Mouse (Mus musculus) liver, embryonic 13.5 days (tissue): ENCODE data around the gene Camta1. TPM values are rescaled to one million over a fixed set of nuclear protein-coding genes. Genes with fewer than 3 reads are reported as not detected.
A peak's percentile ranks its signal among the peaks of the same experiment; 100 is the strongest.

ENCODE experiments used
- ATAC-seq: fragments of 200-750 bp; cut with Nextera tagmentation; 2 replicates; pipeline ENCODE4 v1.8.0; 2017; ENCODE audit warnings: low read depth, mild to moderate bottlenecking, moderate number of reproducible peaks, moderate library complexity
- DNase-seq: peaks from one replicate; pipeline ENCODE4 v3.0.0; 2022
- H3K27ac ChIP-seq: fragments of 300-500 bp; sonication (generic); 2 replicates; pipeline ENCODE4 v1.5.1; 2015; ENCODE audit warnings: moderate library complexity, mild to moderate bottlenecking, inconsistent platforms
- H3K27me3 ChIP-seq: fragments of 300-500 bp; sonication (generic); 2 replicates; pipeline ENCODE4 v1.6.1; 2015; ENCODE audit warnings: mild to moderate bottlenecking, inconsistent platforms
- H3K36me3 ChIP-seq: fragments of 300-500 bp; sonication (generic); 2 replicates; pipeline ENCODE4 v1.6.1; 2015; ENCODE audit warnings: mild to moderate bottlenecking, inconsistent platforms
- H3K4me1 ChIP-seq: fragments of 300-500 bp; sonication (generic); replicated peaks from 2 replicates; pipeline ENCODE4 v1.6.1; 2015; ENCODE audit warnings: inconsistent platforms
- H3K4me2 ChIP-seq: fragments of 300-500 bp; sonication (generic); 2 replicates; pipeline ENCODE4 v1.6.1; 2015; ENCODE audit warnings: inconsistent platforms, mild to moderate bottlenecking, moderate library complexity
- H3K4me3 ChIP-seq: fragments of 300-500 bp; sonication (generic); replicated peaks from 2 replicates; pipeline ENCODE4 v1.5.1; 2015; ENCODE audit warnings: mild to moderate bottlenecking, inconsistent platforms
- H3K9ac ChIP-seq: fragments of 300-500 bp; sonication (generic); 2 replicates; pipeline ENCODE4 v1.6.1; 2015; ENCODE audit warnings: mild to moderate bottlenecking, inconsistent platforms
- H3K9me3 ChIP-seq: fragments of 300-500 bp; sonication (generic); replicated peaks from 2 replicates; pipeline ENCODE4 v1.6.1; 2016; ENCODE audit warnings: inconsistent platforms
- WGBS: fragments of 180-500 bp; shearing (Covaris S2); methylation state at CpG from one replicate; pipeline ENCODE4 v1.1.7; 2015; ENCODE audit not compliant: insufficient replicate concordance; 5-methylcytosine and 5-hydroxymethylcytosine counted together
- polyA plus RNA-seq: library from polyadenylated mRNA; unstranded; fragments of >200 nt; fragmentation: Nextera tagmentation; extraction: Ambion mirVana; gene quantifications from 2 replicates; pipeline ENCODE4 v1.2.1, GENCODE M21; 2015

Gene Camta1
- polyA plus RNA-seq, 1 experiment from 2014 or later = 43.6 TPM

DNA sequence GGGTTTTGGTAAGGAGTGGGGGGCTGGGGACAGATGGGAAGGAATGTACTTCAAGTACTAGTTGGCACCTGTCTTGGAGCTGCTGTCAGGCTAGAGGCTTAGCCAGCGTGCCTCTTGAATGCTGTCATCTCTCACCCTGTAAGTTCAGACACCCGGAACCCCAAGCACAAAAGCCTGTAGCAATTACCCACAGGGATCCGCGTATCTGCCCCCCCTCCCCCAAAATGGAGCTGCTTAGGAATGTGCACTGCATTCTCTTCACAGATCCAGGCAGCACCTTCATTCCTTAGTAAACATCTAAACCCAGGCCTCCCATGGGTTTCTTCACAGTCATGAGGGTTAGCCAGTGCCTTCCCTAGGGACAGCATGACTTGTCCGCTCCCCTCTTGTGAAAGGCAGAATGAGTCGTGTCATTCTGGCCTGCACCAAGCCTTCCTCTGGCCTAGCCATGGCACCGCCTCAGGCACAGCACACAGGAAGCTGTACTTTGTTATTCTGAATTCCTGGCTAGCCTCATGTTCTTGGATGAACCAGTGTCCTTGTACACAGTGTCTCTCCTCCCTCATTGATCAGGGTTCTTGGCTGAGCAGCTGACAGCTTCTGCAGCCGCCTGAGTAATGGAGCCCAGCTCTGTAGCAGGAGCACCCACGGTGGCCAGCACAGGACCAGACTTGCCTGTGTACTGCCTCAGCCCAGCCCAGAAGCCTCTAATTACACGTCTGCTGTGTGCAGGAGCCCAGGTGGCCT is 990.1 kb downstream of the Camta1 start:
- DNase-seq (no peak), ATAC-seq (peak; percentile 43)
- no peaks in the 10 kb centered on the region for H3K9me3 ChIP-seq
- H3K4me2 ChIP-seq = no peak overlapping the region
- H3K27me3 ChIP-seq = no peaks in the 10 kb centered on the region
- H3K36me3 ChIP-seq = peaks cover 10% of the 10 kb centered on the region
- H3K4me1 ChIP-seq = peaks cover 30% of the 10 kb centered on the region
- H3K4me3 ChIP-seq = no peak overlapping the region
- WGBS = 51% methylated on average over 10 of the region's 10 CpGs
- H3K27ac ChIP-seq = peak overlapping the region; percentile 30; the same call in 1 of the 2 replicates
- H3K9ac ChIP-seq = 0 out of 2 replicates have a peak overlapping the region, but pooled peaks have one; percentile 24

DNA sequence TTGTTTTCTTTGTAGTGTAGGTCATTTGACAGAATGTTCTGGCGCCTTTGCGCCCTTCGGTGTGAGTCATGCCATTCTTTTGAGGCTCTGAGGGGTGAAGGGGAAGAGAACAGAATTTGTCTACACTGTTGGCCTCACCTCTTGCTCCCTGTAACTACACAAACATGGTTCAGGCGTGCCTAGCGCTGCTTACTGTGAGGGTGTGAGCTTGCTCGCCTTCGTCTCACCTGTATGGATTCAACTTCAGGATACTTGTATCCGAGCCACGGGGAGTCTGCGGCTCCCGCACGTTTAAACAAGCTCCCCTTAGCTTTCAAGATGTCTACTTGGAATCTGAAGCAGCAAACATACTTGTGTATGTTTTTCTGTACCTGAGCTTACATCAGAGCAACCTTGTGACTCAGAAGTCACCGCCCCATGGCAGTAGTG is 990.7 kb downstream of the Camta1 start:
- no peak for DNase-seq
- Histone ChIP-seq H3K4me1 (peaks cover 30% of the 10 kb centered on the region), H3K9me3 (no peaks in the 10 kb centered on the region), H3K4me3 (no peak overlapping the region), H3K36me3 (peaks cover 16% of the 10 kb centered on the region), H3K4me2 (no peak overlapping the region), H3K27ac (no peak overlapping the region), H3K27me3 (no peaks in the 10 kb centered on the region), H3K9ac (no peak overlapping the region)
- no peak for ATAC-seq
- 71% methylated on average over 13 of the region's 13 CpGs for WGBS

DNA sequence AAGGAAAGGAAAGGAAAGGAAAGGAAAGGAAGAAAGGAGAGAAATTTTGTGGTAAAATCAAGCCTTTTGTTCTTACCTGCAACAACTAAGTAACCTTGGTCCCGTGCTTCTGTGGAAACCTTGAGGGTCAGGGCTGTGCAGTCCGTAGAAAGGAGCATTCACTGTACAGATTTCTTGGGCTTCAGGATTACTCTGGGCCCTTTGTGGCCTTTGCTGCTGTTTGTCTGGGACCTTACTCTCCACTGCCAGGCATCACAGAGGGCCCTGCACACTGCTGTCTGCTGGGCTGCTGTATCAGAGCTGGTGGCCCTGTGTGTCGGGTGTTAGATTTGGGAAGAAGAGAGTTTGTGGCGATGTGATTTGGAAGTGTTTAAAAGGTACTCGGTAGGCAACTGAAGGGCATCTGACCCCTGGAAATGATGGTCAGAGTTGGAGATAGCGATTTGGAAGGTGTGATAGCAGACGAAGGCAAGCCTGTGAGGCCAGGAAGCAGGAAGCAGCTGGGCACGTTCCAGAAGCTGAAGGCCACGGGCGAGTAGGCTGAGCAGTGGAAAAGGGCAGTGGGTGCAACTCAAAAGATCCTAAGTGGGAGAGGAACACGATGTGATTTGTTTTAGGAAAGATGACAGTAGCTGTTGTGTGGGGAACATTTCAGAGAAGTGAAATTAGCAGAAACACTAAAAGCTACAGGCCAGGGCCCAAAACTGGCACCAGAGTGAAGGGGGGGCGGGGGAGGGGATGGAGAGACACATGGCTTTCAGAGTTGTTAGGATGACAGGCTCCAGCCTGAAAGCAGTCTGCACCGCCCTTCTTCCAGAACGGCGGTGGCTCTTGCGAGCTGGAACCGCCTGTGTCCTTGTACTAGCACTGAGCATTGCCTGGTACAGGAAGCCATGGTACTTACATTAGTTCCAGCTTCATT is 992.1 kb downstream of the Camta1 start:
- Histone ChIP-seq H3K4me2 (no peak overlapping the region), H3K9me3 (no peaks in the 10 kb centered on the region), H3K4me1 (peaks cover 21% of the 10 kb centered on the region), H3K27me3 (no peaks in the 10 kb centered on the region), H3K36me3 (peaks cover 17% of the 10 kb centered on the region), H3K9ac (0 out of 2 replicates have a peak overlapping the region, but pooled peaks have one; percentile 2), H3K27ac (no peak overlapping the region), H3K4me3 (no peak overlapping the region)
- ATAC-seq (no peak), DNase-seq (no peak)
- WGBS = 45% methylated on average over 17 of the region's 17 CpGs

DNA sequence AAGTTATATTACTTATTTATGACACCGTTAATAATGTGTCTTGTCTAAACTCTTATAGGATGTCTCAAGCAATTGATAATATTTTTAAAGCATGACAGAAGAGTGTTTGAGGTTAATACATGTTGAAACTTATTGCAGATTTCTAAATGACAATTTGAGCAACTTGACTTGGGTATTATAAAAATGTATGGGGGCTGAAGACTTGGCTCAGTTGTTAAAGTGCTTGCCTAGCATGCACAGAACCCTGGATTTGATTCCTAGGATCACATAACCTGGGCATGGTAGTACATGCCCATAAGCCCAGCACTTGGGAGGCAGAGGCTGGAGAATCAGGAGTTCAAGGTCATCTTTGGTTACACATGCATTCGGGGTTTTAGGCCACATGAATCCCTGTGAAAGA is 992.8 kb downstream of the Camta1 start:
- Histone ChIP-seq H3K9me3 (no peaks in the 10 kb centered on the region), H3K4me2 (no peak overlapping the region), H3K27me3 (no peaks in the 10 kb centered on the region), H3K4me3 (no peak overlapping the region), H3K9ac (no peak overlapping the region), H3K27ac (no peak overlapping the region), H3K4me1 (peaks cover 21% of the 10 kb centered on the region), H3K36me3 (peaks cover 17% of the 10 kb centered on the region)
- WGBS = 74% methylated on average over 2 of the region's 2 CpGs
- no peak for ATAC-seq
- no peak for DNase-seq

DNA sequence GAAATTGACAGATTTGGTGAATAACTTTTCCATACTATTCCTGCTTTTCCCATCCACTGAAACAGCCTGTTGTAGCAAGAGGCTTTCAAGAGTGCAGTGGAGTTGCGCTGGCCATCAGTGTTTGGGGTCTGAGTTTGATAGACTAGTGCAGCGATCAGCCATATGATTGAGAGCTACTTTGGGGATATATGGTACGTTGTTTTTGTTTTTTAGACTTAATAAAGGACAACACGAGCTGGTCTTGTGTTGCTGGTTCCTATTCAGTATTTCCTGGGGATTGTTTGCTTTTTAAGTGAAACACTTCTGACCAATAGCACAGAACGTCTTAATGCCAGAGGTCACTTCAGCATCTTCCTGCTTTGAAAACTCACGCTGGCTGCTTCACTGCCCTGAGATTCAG is 993.5 kb downstream of the Camta1 start:
- H3K27me3 ChIP-seq = no peaks in the 10 kb centered on the region
- H3K4me3 ChIP-seq = no peak overlapping the region
- no peak overlapping the region for H3K4me2 ChIP-seq
- no peak overlapping the region for H3K9ac ChIP-seq
- WGBS = 62% methylated on average over 6 of the region's 6 CpGs
- H3K27ac ChIP-seq = no peak overlapping the region
- DNase-seq (no peak), ATAC-seq (no peak)
- no peaks in the 10 kb centered on the region for H3K9me3 ChIP-seq
- peaks cover 17% of the 10 kb centered on the region for H3K36me3 ChIP-seq
- H3K4me1 ChIP-seq = peaks cover 24% of the 10 kb centered on the region

Other genes with a start within 250 kb of the Camta1 start
- 58.3 and 66.6 TPM in 2 replicates for gene Dnajc11, start 71.8 kb upstream of the Camta1 start, polyA plus RNA-seq
- 7.8 and 8.1 TPM in 2 replicates for gene Thap3, start 127.1 kb upstream of the Camta1 start, polyA plus RNA-seq
- 5.4 and 6.2 TPM in 2 replicates for gene Phf13, start 134.4 kb upstream of the Camta1 start, polyA plus RNA-seq
- 6.0 and 6.5 TPM in 2 replicates for gene Klhl21, start 146.9 kb upstream of the Camta1 start, polyA plus RNA-seq
- gene Zbtb48, start 165.8 kb upstream of the Camta1 start, polyA plus RNA-seq = 7.2 and 9.5 TPM in 2 replicates
- 0.07 TPM in 1 of 2 replicates, not detected in the other for gene Tas1r1, start 176.7 kb upstream of the Camta1 start, polyA plus RNA-seq
- 21.9 and 24.1 TPM in 2 replicates for gene Nol9, start 177.4 kb upstream of the Camta1 start, polyA plus RNA-seq
- gene Plekhg5, start 210.6 kb upstream of the Camta1 start, polyA plus RNA-seq = 4.9 and 5.1 TPM in 2 replicates